Mouse (Mus musculus) mouse embryonic stem cell (cell line): ENCODE measurements around the gene 2410137M14Rik.

ENCODE experiments used
- in situ Hi-C, 2 experiments: fragments of 300-500 bp; cut with MboI; formaldehyde crosslinking; loops; 1 replicate in 1 of 2; 3 replicates in 1 of 2; pipeline ENCODE4 v1.14.3; 2019 to 2020; ENCODE audit warnings: low sequenced_read_pairs in 2 of 2, low pct_unique_long_range_greater_than_20kb in 1 of 2, mixed read lengths in 1 of 2; ENCODE audit not compliant: unreplicated experiment in 1 of 2

The 2410137M14Rik gene

GRCm38 (mm10) chr17:36997033-36997735, 16.1 kb upstream of the 2410137M14Rik start:
- in situ Hi-C loops: loop anchor here in 1 of 2 experiments (25.0 kb wide), 1 partner anchor 1485 kb away; the partner anchor contains the start of genes Cchcr1, Pou5f1 and Tcf19

- in situ Hi-C loops: loop anchor here in 1 of 2 experiments (25.0 kb wide), 1 partner anchor 1483 kb away; the partner anchor contains the start of genes Cchcr1, Pou5f1 and Tcf19
These were observed 14.4 kb upstream of the 2410137M14Rik start for GRCm38 (mm10) chr17:36995448-36995847.

GRCm38 (mm10) chr17:36994528-36994927, 13.5 kb upstream of the 2410137M14Rik start:
- in situ Hi-C loops: loop anchor here in 1 of 2 experiments (25.0 kb wide), 1 partner anchor 1482 kb away; the partner anchor contains the start of genes Cchcr1, Pou5f1 and Tcf19

GRCm38 (mm10) chr17:36993770-36994325, 12.8 kb upstream of the 2410137M14Rik start:
- in situ Hi-C loops: loop anchor here in 1 of 2 experiments (25.0 kb wide), 1 partner anchor 1482 kb away; the partner anchor contains the start of genes Cchcr1, Pou5f1 and Tcf19

GRCm38 (mm10) chr17:36992336-36993104, 11.5 kb upstream of the 2410137M14Rik start:
- in situ Hi-C loops: loop anchor here in 1 of 2 experiments (25.0 kb wide), 1 partner anchor 1480 kb away; the partner anchor contains the start of genes Cchcr1, Pou5f1 and Tcf19

- in situ Hi-C loops: loop anchor here in 1 of 2 experiments (25.0 kb wide), 1 partner anchor 1478 kb away; the partner anchor contains the start of genes Cchcr1, Pou5f1 and Tcf19
These were observed 9.6 kb upstream of the 2410137M14Rik start for GRCm38 (mm10) chr17:36990630-36991029.

GRCm38 (mm10) chr17:36989437-36989836, 8.4 kb upstream of the 2410137M14Rik start, which contains the start of gene H2-M5:
H2-M5 (minus strand) TSS chr17:36989537.
- in situ Hi-C loops: loop anchor here in 1 of 2 experiments (25.0 kb wide), 1 partner anchor 1477 kb away; the partner anchor contains the start of genes Cchcr1, Pou5f1 and Tcf19

GRCm38 (mm10) chr17:36988475-36988874, 7.4 kb upstream of the 2410137M14Rik start:
- in situ Hi-C loops: loop anchor here in 1 of 2 experiments (25.0 kb wide), 1 partner anchor 1476 kb away; the partner anchor contains the start of genes Cchcr1, Pou5f1 and Tcf19

- in situ Hi-C loops: loop anchor here in 1 of 2 experiments (25.0 kb wide), 1 partner anchor 1470 kb away; the partner anchor contains the start of genes Cchcr1, Pou5f1 and Tcf19
These were observed 1.5 kb upstream of the 2410137M14Rik start for GRCm38 (mm10) chr17:36982253-36983155.

GRCm38 (mm10) chr17:36981845-36982244, 808 bp upstream of the 2410137M14Rik start:
- in situ Hi-C loops: loop anchor here in 1 of 2 experiments (25.0 kb wide), 1 partner anchor 1470 kb away; the partner anchor contains the start of genes Cchcr1, Pou5f1 and Tcf19

GRCm38 (mm10) chr17:36973271-36973787, 7.7 kb downstream of the 2410137M14Rik start:
- in situ Hi-C loops: no loop called here

- in situ Hi-C loops: no loop called here
These were observed 8.2 kb downstream of the 2410137M14Rik start for GRCm38 (mm10) chr17:36972791-36973190.

- in situ Hi-C loops: no loop called here
These were observed 9.7 kb downstream of the 2410137M14Rik start for GRCm38 (mm10) chr17:36971172-36971850.

GRCm38 (mm10) chr17:36970316-36970890, 10.6 kb downstream of the 2410137M14Rik start:
- in situ Hi-C loops: no loop called here

- in situ Hi-C loops: no loop called here
These were observed 14.2 kb downstream of the 2410137M14Rik start for GRCm38 (mm10) chr17:36966875-36967274.

GRCm38 (mm10) chr17:36961125-36961524, 19.9 kb downstream of the 2410137M14Rik start:
- in situ Hi-C loops: no loop called here
